Mouse (Mus musculus) stomach, embryonic 16.5 days (tissue): ENCODE measurements around the gene Efna2. TPM values are rescaled to one million over a fixed set of nuclear protein-coding genes. Genes with fewer than 3 reads are reported as not detected.
"Not testable (repeated sequence)": the region's sequence is repeated elsewhere in the genome, so short reads cannot be mapped to it uniquely, and the experiment has no call there.

Experiments
- ATAC-seq: fragments of 200-750 bp; cut with Nextera tagmentation; 2 replicates; pipeline ENCODE4 v1.8.0; 2017; ENCODE audit warnings: moderate number of reproducible peaks, moderate TSS enrichment; ENCODE audit not compliant: insufficient read depth, low FRiP score
- H3K27ac ChIP-seq: fragments of 300-500 bp; sonication (generic); 2 replicates; pipeline ENCODE4 v1.5.1; 2014; ENCODE audit warnings: low read length
- H3K27me3 ChIP-seq: fragments of 300-500 bp; sonication (generic); 2 replicates; pipeline ENCODE4 v1.6.1; 2014; ENCODE audit warnings: low read length, control low read depth, mixed read lengths; ENCODE audit not compliant: control insufficient read depth, insufficient read depth
- H3K36me3 ChIP-seq: fragments of 300-500 bp; sonication (generic); 2 replicates; pipeline ENCODE4 v1.6.1; 2014; ENCODE audit warnings: low read length; ENCODE audit not compliant: control insufficient read depth, insufficient read depth
- H3K4me1 ChIP-seq: fragments of 300-500 bp; sonication (generic); 2 replicates; pipeline ENCODE4 v1.6.1; 2014; ENCODE audit warnings: low read length, control low read depth, mixed read lengths; ENCODE audit not compliant: control insufficient read depth, insufficient read depth
- H3K4me2 ChIP-seq: fragments of 300-500 bp; sonication (generic); 2 replicates; pipeline ENCODE4 v1.6.1; 2014; ENCODE audit warnings: low read depth, low read length, mixed read lengths
- H3K4me3 ChIP-seq: fragments of 300-500 bp; sonication (generic); replicated peaks from 2 replicates; pipeline ENCODE4 v1.5.1; 2014; ENCODE audit warnings: mild to moderate bottlenecking, low read length
- H3K9ac ChIP-seq: fragments of 300-500 bp; sonication (generic); 2 replicates; pipeline ENCODE4 v1.6.1; 2014; ENCODE audit warnings: low read length
- H3K9me3 ChIP-seq: fragments of 300-500 bp; sonication (generic); replicated peaks from 2 replicates; pipeline ENCODE4 v1.6.1; 2016; ENCODE audit warnings: low read length, control low read depth; ENCODE audit not compliant: control insufficient read depth
- WGBS: fragments of 180-500 bp; shearing (Covaris S2); extraction: QIAGEN DNeasy Blood & Tissue Kit; methylation state at CpG from one replicate; pipeline ENCODE4 v1.1.7; 2014; 5-methylcytosine and 5-hydroxymethylcytosine counted together
- polyA plus RNA-seq: library from polyadenylated mRNA; unstranded; fragments of >200 nt; fragmentation: Nextera tagmentation; extraction: Ambion mirVana; gene quantifications from 2 replicates; pipeline ENCODE4 v1.2.1, GENCODE M21; 2015

Efna2 gene
- polyA plus RNA-seq, 1 experiment from 2014 or later = 10.5 TPM

DNA sequence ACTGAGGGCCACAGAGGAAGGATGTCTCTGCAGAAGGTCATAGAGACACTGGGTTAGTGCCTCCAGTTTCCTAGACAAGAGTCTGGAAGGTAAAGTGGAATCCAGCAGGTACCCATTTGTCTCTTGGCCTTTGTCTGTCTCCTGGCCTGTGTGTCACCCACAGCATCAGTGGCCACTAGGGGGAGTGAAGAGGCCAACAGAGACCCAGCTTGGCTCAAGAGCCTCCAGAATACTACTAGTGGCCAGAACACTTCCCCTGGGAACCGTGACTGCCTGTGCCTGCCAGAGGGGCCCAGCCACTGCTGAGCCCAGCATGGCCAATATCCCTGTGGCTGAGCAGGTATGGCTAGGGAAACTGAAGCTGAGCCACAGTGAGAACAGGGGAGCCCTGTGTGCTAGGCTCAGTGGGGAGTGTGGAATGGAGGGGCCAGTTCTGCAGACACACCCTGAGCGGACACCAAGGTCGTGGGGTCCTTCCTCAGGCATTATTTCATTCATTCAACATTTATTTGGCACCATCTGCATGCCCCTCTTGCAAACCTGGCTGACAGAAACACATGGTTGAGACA, 20.2 kb downstream of the Efna2 start:
- 50% methylated on average over 3 of the region's 3 CpGs for WGBS
- Histone ChIP-seq H3K4me3 (no peak overlapping the region), H3K4me1 (peaks cover 6% of the 10 kb centered on the region; the same call in 1 of the 2 replicates), H3K9me3 (no peaks in the 10 kb centered on the region), H3K27me3 (no peaks in the 10 kb centered on the region), H3K9ac (no peak overlapping the region), H3K36me3 (no peaks in the 10 kb centered on the region), H3K27ac (no peak overlapping the region), H3K4me2 (no peak overlapping the region)
- peak; percentile 86 for ATAC-seq

- WGBS = 77% methylated on average over 6 of the region's 6 CpGs
- no peak overlapping the region for H3K4me2 ChIP-seq
- no peak overlapping the region for H3K9ac ChIP-seq
- peaks cover 6% of the 10 kb centered on the region; the same call in 1 of the 2 replicates for H3K4me1 ChIP-seq
- no peaks in the 10 kb centered on the region for H3K9me3 ChIP-seq
- ATAC-seq = no peak
- no peaks in the 10 kb centered on the region for H3K27me3 ChIP-seq
- no peaks in the 10 kb centered on the region for H3K36me3 ChIP-seq
- no peak overlapping the region for H3K4me3 ChIP-seq
- no peak overlapping the region for H3K27ac ChIP-seq
Measured at GRCm38 (mm10) chr10:80200485-80200884, 21.2 kb downstream of the Efna2 start.

GRCm38 (mm10) chr10:80204055-80204454, 24.8 kb downstream of the Efna2 start:
- no peak overlapping the region for H3K4me2 ChIP-seq
- H3K27me3 ChIP-seq = no peaks in the 10 kb centered on the region
- peak overlapping the region; percentile 52 for H3K9ac ChIP-seq
- 16% methylated on average over 7 of the region's 7 CpGs for whole genome bisulfite sequencing
- no peak overlapping the region for H3K4me3 ChIP-seq
- no peak for ATAC-seq
- H3K27ac ChIP-seq = no peak overlapping the region
- peaks cover 6% of the 10 kb centered on the region; the same call in 1 of the 2 replicates for H3K4me1 ChIP-seq
- H3K36me3 ChIP-seq = no peaks in the 10 kb centered on the region
- no peaks in the 10 kb centered on the region for H3K9me3 ChIP-seq

DNA sequence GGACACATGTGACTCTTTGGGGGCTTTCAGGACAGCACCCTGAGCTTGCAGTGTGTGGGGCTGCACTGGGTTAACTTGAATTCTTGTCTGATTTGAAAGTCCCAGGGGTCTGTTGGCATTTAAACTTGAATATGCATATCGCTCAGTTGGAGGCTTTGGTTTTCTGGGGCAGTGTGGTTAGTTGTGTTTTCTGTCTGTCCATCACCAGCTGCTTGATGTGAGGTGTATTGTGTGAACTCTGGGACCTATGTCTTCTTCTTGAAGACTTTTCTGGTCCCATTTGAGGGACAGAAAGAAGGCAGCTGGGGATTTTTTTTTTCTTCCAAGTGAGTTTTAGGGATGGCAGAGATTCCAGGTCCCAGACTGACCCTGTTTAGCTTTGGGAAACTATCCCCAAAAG, 27.9 kb downstream of the Efna2 start:
- Histone ChIP-seq H3K4me2 (no peak overlapping the region), H3K36me3 (no peaks in the 10 kb centered on the region), H3K4me3 (no peak overlapping the region), H3K4me1 (peaks cover 3% of the 10 kb centered on the region; the same call in 1 of the 2 replicates), H3K9ac (no peak overlapping the region), H3K27ac (no peak overlapping the region), H3K9me3 (no peaks in the 10 kb centered on the region), H3K27me3 (no peaks in the 10 kb centered on the region)
- WGBS = 71% methylated on average over 1 of the region's 1 CpGs
- no peak for ATAC-seq

- no peak overlapping the region for H3K9ac ChIP-seq
- ATAC-seq = no peak
- WGBS = 73% methylated on average over 10 of the region's 10 CpGs
- H3K4me3 ChIP-seq = no peak overlapping the region
- H3K27me3 ChIP-seq = no peaks in the 10 kb centered on the region
- H3K4me2 ChIP-seq = no peak overlapping the region
- H3K4me1 ChIP-seq = peaks cover 3% of the 10 kb centered on the region; the same call in 1 of the 2 replicates
- no peak overlapping the region for H3K27ac ChIP-seq
- no peaks in the 10 kb centered on the region for H3K9me3 ChIP-seq
- no peaks in the 10 kb centered on the region for H3K36me3 ChIP-seq
Measured at GRCm38 (mm10) chr10:80207676-80208075, 28.4 kb downstream of the Efna2 start.

DNA sequence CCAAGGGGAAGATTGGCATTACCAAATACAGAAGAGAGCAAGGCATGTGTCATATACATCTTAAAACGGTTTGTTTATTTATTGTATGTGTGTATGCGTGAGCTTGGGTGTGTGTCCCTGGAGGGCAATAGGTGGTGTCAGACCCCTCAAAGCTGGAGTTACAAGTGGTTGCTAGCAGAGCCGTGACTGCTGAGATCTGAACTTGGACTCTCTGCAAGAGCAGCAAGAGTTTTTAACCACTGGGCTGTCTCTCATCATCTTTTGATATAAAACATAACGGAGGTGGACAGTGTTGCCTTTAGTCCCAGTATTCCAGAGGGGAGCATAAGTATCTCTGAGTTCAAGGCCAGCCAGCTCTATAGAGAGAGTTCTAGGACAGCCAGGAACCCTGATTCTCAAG, 29.0 kb downstream of the Efna2 start:
- H3K4me1 ChIP-seq = peaks cover 3% of the 10 kb centered on the region; the same call in 1 of the 2 replicates
- no peak overlapping the region for H3K4me2 ChIP-seq
- H3K27me3 ChIP-seq = no peaks in the 10 kb centered on the region
- no peak overlapping the region for H3K9ac ChIP-seq
- no peaks in the 10 kb centered on the region for H3K36me3 ChIP-seq
- WGBS = 74% methylated on average over 4 of the region's 4 CpGs
- no peak overlapping the region for H3K27ac ChIP-seq
- no peak for ATAC-seq
- no peak overlapping the region for H3K4me3 ChIP-seq
- H3K9me3 ChIP-seq = no peaks in the 10 kb centered on the region

GRCm38 (mm10) chr10:80208841-80209371, 29.6 kb downstream of the Efna2 start:
- peak overlapping the region; percentile 50 for H3K9ac ChIP-seq
- H3K27me3 ChIP-seq = no peaks in the 10 kb centered on the region
- H3K9me3 ChIP-seq = no peaks in the 10 kb centered on the region
- H3K4me1 ChIP-seq = peaks cover under 1% of the 10 kb centered on the region; the same call in 1 of the 2 replicates
- H3K4me3 ChIP-seq = no peak overlapping the region
- H3K27ac ChIP-seq = no peak overlapping the region
- ATAC-seq = no peak
- 16% methylated on average over 24 of the region's 24 CpGs for WGBS
- no peaks in the 10 kb centered on the region for H3K36me3 ChIP-seq
- no peak overlapping the region for H3K4me2 ChIP-seq

DNA sequence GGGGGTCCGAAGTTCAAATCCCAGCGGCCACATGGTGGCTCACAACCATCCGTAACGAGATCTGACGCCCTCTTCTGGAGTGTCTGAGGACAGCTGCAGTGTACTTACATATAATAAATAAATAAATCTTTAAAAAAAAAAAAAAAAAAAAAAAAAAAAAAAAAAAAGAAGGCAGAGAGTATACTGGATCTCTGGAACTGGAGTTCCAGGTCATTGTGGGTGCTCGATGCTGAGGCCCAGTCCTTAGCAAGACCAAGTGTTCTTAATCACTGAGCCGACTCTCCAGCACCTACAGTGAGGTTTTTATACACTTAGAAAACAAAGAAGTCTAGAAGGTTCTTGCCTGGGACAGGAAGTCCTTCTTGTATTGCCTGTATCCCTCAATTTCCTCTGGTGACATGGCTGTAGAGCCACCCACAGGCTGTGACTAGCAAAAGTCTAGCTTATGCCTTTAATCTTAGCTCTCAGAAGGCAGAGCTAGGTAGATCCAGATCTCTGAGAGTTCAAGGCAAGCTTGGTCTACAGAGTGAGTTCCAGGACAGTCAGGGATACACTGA, 32.3 kb downstream of the Efna2 start:
- not testable (repeated sequence) for H3K4me1 ChIP-seq, H3K4me2 ChIP-seq, H3K36me3 ChIP-seq, H3K9ac ChIP-seq, H3K27me3 ChIP-seq, H3K9me3 ChIP-seq, ATAC-seq, H3K4me3 ChIP-seq, H3K27ac ChIP-seq
- 67% methylated on average over 7 of the region's 7 CpGs for WGBS

GRCm38 (mm10) chr10:80215048-80215772, 35.9 kb downstream of the Efna2 start:
- Histone ChIP-seq H3K4me3 (no peak overlapping the region), H3K4me1 (no peaks in the 10 kb centered on the region), H3K4me2 (no peak overlapping the region), H3K36me3 (no peaks in the 10 kb centered on the region), H3K27me3 (no peaks in the 10 kb centered on the region), H3K27ac (no peak overlapping the region; the same call in 1 of the 2 replicates), H3K9me3 (no peaks in the 10 kb centered on the region), H3K9ac (0 out of 2 replicates have a peak overlapping the region, but pooled peaks have one; percentile 12)
- 0 out of 2 replicates have a peak, but pooled peaks have one; percentile 29 for ATAC-seq
- WGBS = 30% methylated on average over 16 of the region's 16 CpGs
